Mouse (Mus musculus) intestine, embryonic 15.5 days (tissue): ENCODE results near the gene Ktn1. TPM values are rescaled to one million over a fixed set of nuclear protein-coding genes. Genes with fewer than 3 reads are reported as not detected.

ENCODE experiments used
- ATAC-seq: fragments of 200-750 bp; cut with Nextera tagmentation; 2 replicates; pipeline ENCODE4 v1.8.0; 2017; ENCODE audit warnings: moderate TSS enrichment, moderate library complexity
- H3K27ac ChIP-seq: fragments of 300-500 bp; sonication (generic); 2 replicates; pipeline ENCODE4 v1.5.1; 2015; ENCODE audit warnings: mild to moderate bottlenecking, inconsistent platforms
- H3K27me3 ChIP-seq: fragments of 300-500 bp; sonication (generic); replicated peaks from 2 replicates; pipeline ENCODE4 v1.6.1; 2015; ENCODE audit warnings: inconsistent platforms
- H3K36me3 ChIP-seq: fragments of 300-500 bp; sonication (generic); 2 replicates; pipeline ENCODE4 v1.6.1; 2015; ENCODE audit warnings: inconsistent platforms
- H3K4me1 ChIP-seq: fragments of 300-500 bp; sonication (generic); replicated peaks from 2 replicates; pipeline ENCODE4 v1.6.1; 2015; ENCODE audit warnings: inconsistent platforms
- H3K4me2 ChIP-seq: fragments of 300-500 bp; sonication (generic); replicated peaks from 2 replicates; pipeline ENCODE4 v1.6.1; 2015; ENCODE audit warnings: mild to moderate bottlenecking, inconsistent platforms
- H3K4me3 ChIP-seq: fragments of 300-500 bp; sonication (generic); replicated peaks from 2 replicates; pipeline ENCODE4 v1.5.1; 2015; ENCODE audit warnings: inconsistent platforms
- H3K9ac ChIP-seq: fragments of 300-500 bp; sonication (generic); 2 replicates; pipeline ENCODE4 v1.6.1; 2015; ENCODE audit warnings: inconsistent platforms
- H3K9me3 ChIP-seq: fragments of 300-500 bp; sonication (generic); 2 replicates; pipeline ENCODE4 v1.6.1; 2016; ENCODE audit warnings: inconsistent platforms
- WGBS: fragments of 180-500 bp; shearing (Covaris S2); methylation state at CpG from one replicate; pipeline ENCODE4 v1.1.7; 2015; 5-methylcytosine and 5-hydroxymethylcytosine counted together
- polyA plus RNA-seq: library from polyadenylated mRNA; unstranded; fragments of >200 nt; fragmentation: Nextera tagmentation; extraction: Ambion mirVana; gene quantifications from 2 replicates; pipeline ENCODE4 v1.2.1, GENCODE M21; 2015

The Ktn1 gene
- 40.8 and 54.5 TPM in 2 replicates for polyA plus RNA-seq

DNA sequence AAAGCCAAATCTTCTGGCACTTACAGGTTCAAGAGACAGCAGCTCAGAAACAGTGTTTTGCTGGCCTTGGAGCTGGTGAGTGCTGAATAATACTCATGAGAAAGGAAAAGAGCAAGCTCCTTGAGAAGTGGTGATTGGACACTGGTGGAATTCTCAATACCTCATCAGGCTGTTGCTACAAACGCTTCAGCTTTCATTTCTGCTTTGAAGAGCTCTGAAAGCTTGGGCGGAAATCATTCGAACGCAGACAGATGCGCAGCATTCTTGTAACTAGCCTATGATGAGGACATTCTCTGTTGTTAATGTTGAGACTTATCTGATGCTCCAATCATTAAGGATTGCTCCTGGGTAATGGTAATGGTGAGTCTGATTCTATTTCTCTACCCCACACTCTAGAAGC, at the start of gene Ktn1:
TSS of gene Ktn1 (plus strand) at position 231 of the 400 bp plus-strand sequence.
- peak within 1 kb of the TSS; percentile 70 for H3K4me2 ChIP-seq
- H3K27me3 ChIP-seq, result no peaks in the 10 kb centered on the region
- peak within 1 kb of the TSS; percentile 98 for H3K27ac ChIP-seq
- ATAC-seq, result no peak
- peaks cover 8% of the 10 kb centered on the region for H3K4me1 ChIP-seq
- no peaks in the 10 kb centered on the region for H3K36me3 ChIP-seq
- 54% methylated on average over 5 of the region's 5 CpGs for WGBS
- peak within 1 kb of the TSS; percentile 97 for H3K4me3 ChIP-seq
- H3K9ac ChIP-seq, result peak within 1 kb of the TSS; percentile 95
- no peaks in the 10 kb centered on the region for H3K9me3 ChIP-seq

GRCm38 (mm10) chr14:47613254-47613653, 35.0 kb upstream of the Ktn1 start:
- WGBS, result 31% methylated on average over 7 of the region's 7 CpGs

GRCm38 (mm10) chr14:47618891-47619290, 29.4 kb upstream of the Ktn1 start:
- Histone ChIP-seq H3K36me3 (no peaks in the 10 kb centered on the region), H3K4me3 (no peak overlapping the region), H3K27me3 (no peaks in the 10 kb centered on the region), H3K27ac (no peak overlapping the region), H3K4me2 (no peak overlapping the region), H3K9me3 (no peaks in the 10 kb centered on the region), H3K4me1 (no peaks in the 10 kb centered on the region), H3K9ac (no peak overlapping the region)
- 82% methylated on average over 5 of the region's 5 CpGs for WGBS
- no peak for ATAC-seq

More at GRCm38 (mm10) chr14:47613254-47613653, 35.0 kb upstream of the Ktn1 start:
- Histone ChIP-seq H3K27ac (no peak overlapping the region), H3K4me1 (no peaks in the 10 kb centered on the region), H3K4me2 (no peak overlapping the region), H3K36me3 (no peaks in the 10 kb centered on the region), H3K4me3 (no peak overlapping the region), H3K9ac (no peak overlapping the region), H3K27me3 (no peaks in the 10 kb centered on the region), H3K9me3 (no peaks in the 10 kb centered on the region)
- ATAC-seq, result peak; percentile 69

- no peak overlapping the region for H3K4me2 ChIP-seq
- H3K27me3 ChIP-seq, result no peaks in the 10 kb centered on the region
- H3K9me3 ChIP-seq, result no peaks in the 10 kb centered on the region
- no peak overlapping the region for H3K9ac ChIP-seq
- no peak overlapping the region for H3K4me3 ChIP-seq
- WGBS, result 78% methylated on average over 5 of the region's 5 CpGs
- no peaks in the 10 kb centered on the region for H3K4me1 ChIP-seq
- no peak for ATAC-seq
- H3K27ac ChIP-seq, result no peak overlapping the region
- H3K36me3 ChIP-seq, result no peaks in the 10 kb centered on the region
Measured at GRCm38 (mm10) chr14:47621901-47622300, 26.3 kb upstream of the Ktn1 start.

- Histone ChIP-seq H3K4me3 (no peak overlapping the region), H3K4me1 (no peaks in the 10 kb centered on the region), H3K9ac (no peak overlapping the region), H3K36me3 (no peaks in the 10 kb centered on the region), H3K9me3 (no peaks in the 10 kb centered on the region), H3K4me2 (no peak overlapping the region), H3K27ac (no peak overlapping the region), H3K27me3 (no peaks in the 10 kb centered on the region)
- no peak for ATAC-seq
- WGBS, result 60% methylated on average over 3 of the region's 3 CpGs
Measured at GRCm38 (mm10) chr14:47624837-47625236, 23.4 kb upstream of the Ktn1 start.

- Histone ChIP-seq H3K4me3 (no peak overlapping the region), H3K27ac (no peak overlapping the region)
Measured at GRCm38 (mm10) chr14:47626143-47626542, 22.1 kb upstream of the Ktn1 start.

GRCm38 (mm10) chr14:47626812-47627211, 21.4 kb upstream of the Ktn1 start:
- ATAC-seq, result no peak
- Histone ChIP-seq H3K27ac (no peak overlapping the region), H3K36me3 (no peaks in the 10 kb centered on the region), H3K27me3 (no peaks in the 10 kb centered on the region), H3K9me3 (no peaks in the 10 kb centered on the region), H3K4me1 (no peaks in the 10 kb centered on the region), H3K4me3 (no peak overlapping the region), H3K9ac (no peak overlapping the region), H3K4me2 (no peak overlapping the region)
- 59% methylated on average over 2 of the region's 2 CpGs for WGBS

More at GRCm38 (mm10) chr14:47626143-47626542, 22.1 kb upstream of the Ktn1 start:
- no peaks in the 10 kb centered on the region for H3K4me1 ChIP-seq
- WGBS, result 86% methylated on average over 4 of the region's 4 CpGs
- H3K36me3 ChIP-seq, result no peaks in the 10 kb centered on the region
- no peaks in the 10 kb centered on the region for H3K27me3 ChIP-seq
- no peaks in the 10 kb centered on the region for H3K9me3 ChIP-seq
- H3K9ac ChIP-seq, result no peak overlapping the region
- ATAC-seq, result no peak
- no peak overlapping the region for H3K4me2 ChIP-seq

DNA sequence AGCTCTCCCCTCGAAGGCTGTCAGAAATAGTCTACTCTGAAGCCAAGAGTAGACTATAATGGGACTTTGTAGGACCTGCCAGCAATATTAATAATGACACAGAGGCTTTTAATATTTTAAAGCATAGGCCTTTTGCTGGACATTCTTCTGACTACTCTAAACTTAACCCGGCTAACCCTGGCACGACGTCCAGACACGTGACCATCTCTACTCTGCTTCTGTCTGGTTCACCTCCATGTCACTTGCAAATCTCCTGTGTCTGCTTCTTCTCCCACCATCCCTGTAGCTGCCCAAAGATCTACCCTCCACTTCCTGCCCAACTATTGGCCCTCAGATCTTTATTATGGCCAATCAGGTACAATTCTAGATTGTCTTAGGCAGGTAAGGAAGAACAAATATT, 20.9 kb upstream of the Ktn1 start:
- Histone ChIP-seq H3K4me2 (no peak overlapping the region), H3K9me3 (no peaks in the 10 kb centered on the region), H3K27ac (no peak overlapping the region), H3K36me3 (no peaks in the 10 kb centered on the region), H3K27me3 (no peaks in the 10 kb centered on the region), H3K9ac (no peak overlapping the region), H3K4me1 (no peaks in the 10 kb centered on the region), H3K4me3 (no peak overlapping the region)
- ATAC-seq, result no peak
- 81% methylated on average over 5 of the region's 5 CpGs for WGBS

DNA sequence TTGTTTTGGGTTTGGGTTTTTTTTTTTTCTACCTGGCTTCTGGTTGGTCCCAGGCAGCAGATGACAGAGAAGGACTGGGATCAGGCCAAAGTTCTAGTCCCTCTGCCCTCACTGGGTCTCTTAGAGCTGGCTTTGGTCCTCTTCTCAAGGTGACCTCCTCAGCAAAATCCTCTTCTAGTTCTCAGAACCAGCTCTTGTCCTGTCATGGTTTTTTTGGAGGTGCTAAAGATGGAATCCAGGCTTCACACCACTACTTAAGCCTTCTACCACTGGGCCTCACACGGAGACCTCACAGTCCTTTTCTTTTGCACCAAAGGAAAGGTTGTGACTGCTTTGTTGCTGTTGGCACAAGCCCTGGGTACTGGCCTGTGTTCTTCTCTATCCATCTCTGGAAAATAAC, 15.8 kb upstream of the Ktn1 start:
- Histone ChIP-seq H3K36me3 (no peaks in the 10 kb centered on the region), H3K4me1 (no peaks in the 10 kb centered on the region), H3K9me3 (no peaks in the 10 kb centered on the region), H3K27me3 (no peaks in the 10 kb centered on the region), H3K27ac (no peak overlapping the region), H3K4me2 (no peak overlapping the region), H3K9ac (no peak overlapping the region), H3K4me3 (no peak overlapping the region)
- WGBS, result 88% methylated on average over 1 of the region's 1 CpGs
- no peak for ATAC-seq

DNA sequence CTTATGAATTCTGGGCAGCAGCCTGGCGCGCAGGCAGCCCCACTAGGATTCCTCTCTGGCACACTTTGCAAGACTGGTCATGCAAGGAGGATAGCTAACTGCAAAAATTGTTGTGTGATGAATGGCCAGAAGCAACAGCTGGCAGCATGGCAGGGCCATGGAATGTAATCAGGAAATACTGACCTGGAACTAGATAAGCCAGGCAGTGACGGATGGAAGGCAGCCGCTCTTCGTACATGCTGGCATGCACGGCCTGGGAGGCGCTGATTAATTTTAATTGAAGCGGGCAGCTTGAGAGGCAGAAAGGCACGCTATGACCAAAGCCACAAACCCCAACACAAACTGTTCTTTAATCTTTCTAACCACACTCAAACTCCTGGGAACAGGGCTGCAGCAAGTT, 13.8 kb upstream of the Ktn1 start:
- H3K27ac ChIP-seq, result no peak overlapping the region
- no peaks in the 10 kb centered on the region for H3K4me1 ChIP-seq
- 29% methylated on average over 9 of the region's 9 CpGs for WGBS
- H3K4me2 ChIP-seq, result no peak overlapping the region; the same call in 1 of the 2 replicates
- peak; percentile 43; the same call in 1 of the 2 replicates for ATAC-seq
- no peaks in the 10 kb centered on the region for H3K9me3 ChIP-seq
- H3K9ac ChIP-seq, result no peak overlapping the region
- H3K4me3 ChIP-seq, result no peak overlapping the region
- H3K27me3 ChIP-seq, result no peaks in the 10 kb centered on the region
- H3K36me3 ChIP-seq, result no peaks in the 10 kb centered on the region

GRCm38 (mm10) chr14:47634846-47635245, 13.4 kb upstream of the Ktn1 start:
- Histone ChIP-seq H3K4me2 (no peak overlapping the region; the same call in 1 of the 2 replicates), H3K4me1 (no peaks in the 10 kb centered on the region), H3K36me3 (no peaks in the 10 kb centered on the region), H3K4me3 (no peak overlapping the region), H3K27ac (no peak overlapping the region), H3K9me3 (no peaks in the 10 kb centered on the region), H3K27me3 (no peaks in the 10 kb centered on the region), H3K9ac (no peak overlapping the region)
- no peak for ATAC-seq
- 55% methylated on average over 7 of the region's 7 CpGs for WGBS

DNA sequence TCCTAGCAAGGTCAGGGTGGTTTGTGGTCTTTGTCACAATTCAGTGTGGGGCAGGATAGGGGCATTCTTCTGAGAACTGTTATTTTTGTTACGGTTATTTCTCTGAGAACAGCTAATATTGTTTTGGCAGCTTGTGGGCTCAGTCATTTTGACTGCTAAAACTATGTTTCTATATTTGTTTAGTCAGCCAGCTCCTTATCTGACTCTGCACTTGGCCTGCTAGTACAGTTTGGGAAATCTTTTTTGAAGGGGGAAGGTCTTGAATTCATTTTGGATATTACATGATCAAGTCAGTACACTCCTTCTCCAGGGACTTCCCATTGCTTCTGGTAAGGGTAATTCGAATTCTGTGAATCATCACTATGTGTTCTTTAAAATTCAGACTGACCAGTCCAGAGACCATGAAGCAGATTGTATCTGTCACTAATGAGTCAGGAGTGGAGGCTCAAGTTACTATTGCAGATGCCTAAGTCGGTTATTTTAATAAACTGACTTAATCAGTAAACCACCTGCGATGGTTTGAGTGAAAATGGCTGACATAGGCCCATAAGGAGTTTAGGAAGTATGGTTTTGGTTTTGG, 9.8 kb upstream of the Ktn1 start:
- Histone ChIP-seq H3K27me3 (no peaks in the 10 kb centered on the region), H3K4me2 (no peak overlapping the region), H3K27ac (no peak overlapping the region), H3K4me3 (no peak overlapping the region), H3K4me1 (no peaks in the 10 kb centered on the region), H3K9ac (no peak overlapping the region), H3K9me3 (no peaks in the 10 kb centered on the region), H3K36me3 (no peaks in the 10 kb centered on the region)
- 82% methylated on average over 4 of the region's 4 CpGs for WGBS
- ATAC-seq, result no peak

GRCm38 (mm10) chr14:47645620-47646019, 2.6 kb upstream of the Ktn1 start:
- no peaks in the 10 kb centered on the region for H3K27me3 ChIP-seq
- H3K4me3 ChIP-seq, result no peak overlapping the region
- peaks cover 5% of the 10 kb centered on the region for H3K4me1 ChIP-seq
- 61% methylated on average over 7 of the region's 7 CpGs for WGBS
- H3K4me2 ChIP-seq, result no peak overlapping the region
- no peak for ATAC-seq
- no peak overlapping the region for H3K9ac ChIP-seq
- H3K9me3 ChIP-seq, result no peaks in the 10 kb centered on the region
- H3K27ac ChIP-seq, result no peak overlapping the region
- H3K36me3 ChIP-seq, result no peaks in the 10 kb centered on the region
